Mouse (Mus musculus): ENCODE measurements around the gene Lpar6.

The Lpar6 gene

DNA sequence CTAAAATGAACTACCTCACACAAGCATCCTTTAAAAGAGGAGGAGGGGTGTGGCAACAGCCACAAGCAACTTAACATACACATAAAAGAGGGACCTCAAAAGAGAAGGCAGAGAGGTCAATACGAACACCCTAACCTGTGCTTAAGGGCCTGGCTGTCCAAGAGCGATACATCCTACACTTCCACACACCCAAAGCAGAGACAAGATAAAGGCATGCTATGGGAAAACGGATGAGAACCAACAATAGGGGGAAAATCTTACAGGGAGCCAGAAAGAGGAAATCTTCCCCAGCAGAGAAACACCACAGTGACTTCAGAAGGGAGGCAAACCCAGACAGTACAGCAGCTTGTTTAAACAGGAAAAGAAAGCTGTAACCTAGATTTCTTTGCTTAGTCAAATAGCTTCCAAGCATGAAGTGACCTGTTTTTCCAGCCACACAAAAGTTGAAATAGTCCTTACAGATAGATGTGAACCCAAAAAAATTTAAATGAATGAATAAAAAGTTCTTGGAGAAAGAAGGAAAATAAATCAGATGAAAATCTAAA, 17.8 kb downstream of the Lpar6 start:
- CTCF ChIA-PET = interaction anchor here (0.6 to 0.7 kb wide), 2 partner anchors 18 to 111 kb away, joined by 4 to 6 read pairs; partner anchors contain the start of gene Lpar6

DNA sequence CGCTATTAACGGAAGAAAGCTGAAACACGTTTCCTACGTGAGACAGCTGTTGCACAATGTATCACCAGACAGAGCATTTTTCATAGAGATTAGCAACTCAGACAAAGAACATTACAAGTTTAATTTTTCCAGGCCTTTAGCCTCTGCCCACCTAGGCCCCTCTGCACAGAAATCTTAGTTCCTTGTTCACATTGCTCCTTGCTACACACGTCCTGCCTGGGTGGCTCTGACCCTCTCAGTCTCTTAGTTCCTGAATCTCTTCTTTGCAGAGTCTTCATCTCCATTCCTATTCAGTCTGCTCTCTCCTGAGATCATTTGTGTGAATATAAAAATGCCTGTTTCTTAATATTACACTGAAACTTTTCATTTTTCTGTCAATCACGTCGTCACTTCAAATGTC, 19.7 kb downstream of the Lpar6 start:
- CTCF ChIA-PET = no interaction called here

- CTCF ChIA-PET = no interaction called here
These were observed 20.5 kb downstream of the Lpar6 start for GRCm38 (mm10) chr14:73258181-73258580.

- CTCF ChIA-PET = no interaction called here
These were observed 24.5 kb downstream of the Lpar6 start for GRCm38 (mm10) chr14:73262210-73262609.

GRCm38 (mm10) chr14:73266166-73266565, 28.5 kb downstream of the Lpar6 start:
- CTCF ChIA-PET = no interaction called here

GRCm38 (mm10) chr14:73271807-73272206, 34.1 kb downstream of the Lpar6 start:
- CTCF ChIA-PET = no interaction called here

GRCm38 (mm10) chr14:73279096-73279495, 41.4 kb downstream of the Lpar6 start:
- CTCF ChIA-PET = no interaction called here

DNA sequence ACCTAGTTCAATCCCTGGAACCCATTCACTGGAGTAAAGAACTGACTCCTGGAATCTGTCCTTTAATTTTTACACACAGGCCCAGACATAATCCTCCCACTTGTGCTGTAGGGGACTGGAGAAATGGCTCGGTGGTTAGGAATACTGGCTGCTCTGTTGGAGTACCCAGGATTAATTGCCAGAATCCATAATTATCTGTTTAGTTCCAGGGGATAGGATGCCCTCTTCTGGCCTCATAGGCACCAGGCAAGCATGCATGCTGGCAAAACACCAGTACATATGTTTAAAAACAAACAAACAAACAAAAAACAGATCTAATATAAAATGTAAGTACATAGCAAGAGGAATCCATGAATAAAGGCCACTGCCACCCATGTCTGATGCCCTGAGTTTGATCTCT, 43.3 kb downstream of the Lpar6 start:
- CTCF ChIA-PET = no interaction called here

- CTCF ChIA-PET = interaction anchor here (0.6 kb wide), 1 partner anchor 183 kb away, joined by 3 read pairs; no protein-coding TSS in a partner anchor
These were observed 52.2 kb downstream of the Lpar6 start for GRCm38 (mm10) chr14:73289915-73290314.

DNA sequence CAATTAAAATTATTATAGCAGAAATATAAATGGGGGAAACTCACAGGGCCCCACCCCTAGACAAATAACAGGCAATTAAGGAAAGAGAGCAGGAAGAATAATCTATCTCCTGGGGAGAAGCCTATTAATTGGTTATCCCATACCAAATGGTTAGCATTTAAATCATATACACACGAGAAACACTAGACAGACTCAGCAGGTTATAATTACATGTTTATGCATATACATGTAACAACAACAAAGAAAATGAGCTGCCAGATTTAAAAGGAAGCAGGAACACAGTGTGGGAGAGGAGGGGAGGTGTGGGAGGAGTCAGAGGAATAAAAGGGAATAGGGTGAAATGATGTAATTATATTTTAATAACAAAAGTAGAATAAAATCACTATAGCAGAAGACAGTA, 54.7 kb downstream of the Lpar6 start:
- CTCF ChIA-PET = no interaction called here
